Mouse (Mus musculus): ENCODE measurements at regions not wholly inside any gene's neighbourhood (a gene's known extent, or its start where the extent isn't known, plus 50 kb on each side); places are given as distances from the start of the nearest gene placed in this dataset.

DNA sequence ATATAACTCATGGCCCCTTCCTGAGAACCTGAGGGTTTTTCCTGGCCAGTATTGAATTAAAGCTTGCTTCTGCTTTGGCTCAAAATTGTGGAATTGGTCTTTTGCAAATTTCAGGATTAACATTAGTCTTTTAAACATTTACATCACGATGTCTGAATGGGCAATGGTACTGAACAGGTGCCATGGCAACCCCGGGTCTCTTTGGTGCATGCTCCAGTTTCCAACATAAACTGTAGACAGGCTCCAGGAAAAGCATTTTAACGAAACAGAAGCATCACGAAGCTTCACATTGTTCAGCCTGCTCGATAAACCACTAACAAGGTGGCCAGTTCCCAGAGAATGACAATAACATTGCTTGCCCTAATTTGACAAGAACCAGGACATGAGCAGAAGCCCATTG is 109.8 kb upstream of the Ccn2 start:
- Histone ChIP-seq H3K36me3 (replicated peaks in 1 of 2; ENCODE audit: control insufficient read depth in 1 of 2, insufficient read depth in 1 of 2, low read length in 1 of 2) (no peaks in the 10 kb centered on the region), H3K4me3 (replicated peaks in 1 of 3; ENCODE audit: low read depth in 2 of 3, low read length in 2 of 3, poor library complexity in 1 of 3) (no peak overlapping the region), H3K9me3 (replicated peaks; ENCODE audit: low read length) (no peaks in the 10 kb centered on the region), H3K9ac (ENCODE audit: insufficient read depth, low read depth) (no peak overlapping the region), H3K4me2 (ENCODE audit: insufficient read depth, low read depth, poor library complexity, severe bottlenecking) (no peak overlapping the region), H3K4me1 (ENCODE audit: control insufficient read depth in 1 of 2, insufficient read depth in 2 of 2) (no peaks in the 10 kb centered on the region), H3K27ac (ENCODE audit: insufficient read depth, low read depth) (no peak overlapping the region), H3K79me2 (replicated peaks; ENCODE audit: control insufficient read depth, extremely low read depth, insufficient read depth, poor library complexity, severe bottlenecking) (no peaks in the 10 kb centered on the region), H3K27me3 (replicated peaks) (no peaks in the 10 kb centered on the region)
- DNase-seq (ENCODE audit: extremely low read depth), result no peak
- TF ChIP-seq USF1 (IDR thresholded peaks at IDR 0.05; ENCODE audit: low read depth, low read length), result no peak
- no peak for TF ChIP-seq IRF4 (IDR thresholded peaks at IDR 0.05; ENCODE audit: low read depth, low read length)
- no peak for TF ChIP-seq CHD1 (IDR thresholded peaks at IDR 0.05; ENCODE audit: low read depth, low read length)
- no peak for TF ChIP-seq UBTF (IDR thresholded peaks at IDR 0.05; ENCODE audit: low read depth, low read length)
- TF ChIP-seq JUND (conservative IDR thresholded peaks at IDR 0.05; ENCODE audit: low read depth, low read length), result no peak
- no peak for TF ChIP-seq SMC3 (IDR thresholded peaks at IDR 0.05; ENCODE audit: low read depth, low read length)
- no peak for TF ChIP-seq POLR2A (IDR thresholded peaks at IDR 0.05; ENCODE audit: low read depth, low read length)
- TF ChIP-seq CTCF (conservative IDR thresholded peaks at IDR 0.05 in 1 of 2, IDR thresholded peaks at IDR 0.05 in 1 of 2; ENCODE audit: low read depth in 2 of 2, low read length in 2 of 2), result no peak
- no peak for TF ChIP-seq ZC3H11A (IDR thresholded peaks at IDR 0.05; ENCODE audit: low read depth, low read length)
- TF ChIP-seq MAZ (IDR thresholded peaks at IDR 0.05; ENCODE audit: low read depth, low read length), result no peak
- no peak for TF ChIP-seq MXI1 (IDR thresholded peaks at IDR 0.05; ENCODE audit: low read depth, low read length)
- TF ChIP-seq NELFE (IDR thresholded peaks at IDR 0.05; ENCODE audit: low read depth, low read length), result no peak
- no peak for TF ChIP-seq TCF12 (IDR thresholded peaks at IDR 0.05; ENCODE audit: low read depth, low read length)
- in situ Hi-C loops (cut with MboI; ENCODE audit: low pct_ligation_motif_present, low pct_unique_long_range_greater_than_20kb, low sequenced_read_pairs) (no loop called here), dilution Hi-C loops (cut with MboI; ENCODE audit: extremely low pct_ligation_motif_present, extremely low pct_unique_long_range_greater_than_20kb, low sequenced_read_pairs) (no loop called here)

DNA sequence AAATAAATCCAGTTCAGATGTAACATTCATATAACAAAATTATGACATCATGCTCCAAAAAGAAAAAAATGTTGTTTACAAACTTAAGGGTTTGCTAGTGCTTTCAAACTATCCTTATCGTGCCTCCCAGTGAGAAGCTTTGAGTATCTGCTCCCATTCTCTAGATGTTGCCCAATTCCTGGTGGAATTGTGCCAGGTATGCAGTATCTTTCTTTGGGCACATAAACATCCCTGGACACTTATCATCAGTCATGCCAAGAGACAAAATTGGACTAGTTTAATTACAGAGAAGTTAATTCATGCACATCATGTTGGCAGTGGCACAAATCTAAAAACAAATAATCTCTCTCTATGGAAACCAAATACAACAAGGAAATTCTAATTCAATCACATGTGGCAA is 109.0 kb upstream of the Ccn2 start:
- H3K4me3 ChIP-seq (replicated peaks in 1 of 3; ENCODE audit: low read depth in 2 of 3, low read length in 2 of 3, poor library complexity in 1 of 3), result no peak overlapping the region
- H3K79me2 ChIP-seq (replicated peaks; ENCODE audit: control insufficient read depth, extremely low read depth, insufficient read depth, poor library complexity, severe bottlenecking), result no peaks in the 10 kb centered on the region
- no peak overlapping the region for H3K9ac ChIP-seq (ENCODE audit: insufficient read depth, low read depth)
- no peaks in the 10 kb centered on the region for H3K27me3 ChIP-seq (replicated peaks)
- no peak for TF ChIP-seq MAZ (IDR thresholded peaks at IDR 0.05; ENCODE audit: low read depth, low read length)
- no peak for DNase-seq (ENCODE audit: extremely low read depth)
- dilution Hi-C loops (cut with MboI; ENCODE audit: extremely low pct_ligation_motif_present, extremely low pct_unique_long_range_greater_than_20kb, low sequenced_read_pairs), result no loop called here
- H3K27ac ChIP-seq (ENCODE audit: insufficient read depth, low read depth), result no peak overlapping the region
- no peak overlapping the region for H3K4me2 ChIP-seq (ENCODE audit: insufficient read depth, low read depth, poor library complexity, severe bottlenecking)
- H3K36me3 ChIP-seq (replicated peaks in 1 of 2; ENCODE audit: control insufficient read depth in 1 of 2, insufficient read depth in 1 of 2, low read length in 1 of 2), result no peaks in the 10 kb centered on the region
- H3K4me1 ChIP-seq (ENCODE audit: control insufficient read depth in 1 of 2, insufficient read depth in 2 of 2), result no peaks in the 10 kb centered on the region
- H3K9me3 ChIP-seq (replicated peaks; ENCODE audit: low read length), result no peaks in the 10 kb centered on the region
- in situ Hi-C loops (cut with MboI; ENCODE audit: low pct_ligation_motif_present, low pct_unique_long_range_greater_than_20kb, low sequenced_read_pairs), result no loop called here

DNA sequence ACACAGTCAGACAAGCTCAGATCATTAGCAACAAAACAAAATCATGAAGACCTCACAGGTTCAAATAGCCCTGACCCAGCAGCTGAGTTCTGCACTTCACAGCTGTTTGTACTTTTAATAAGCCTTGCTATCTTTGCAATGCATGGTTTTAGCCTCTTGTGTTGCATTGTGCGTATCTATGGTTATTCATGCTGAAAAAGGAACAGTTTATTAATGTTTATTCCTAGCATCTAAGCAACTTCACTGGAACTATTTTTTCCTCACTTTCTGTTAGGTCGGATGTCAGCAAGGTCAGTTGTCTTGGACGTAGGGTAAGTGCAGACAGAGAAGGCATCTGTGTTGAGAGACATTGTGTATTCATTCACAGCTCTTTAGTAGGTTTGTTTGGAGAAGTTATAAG is 107.3 kb upstream of the Ccn2 start:
- no peaks in the 10 kb centered on the region for H3K36me3 ChIP-seq (replicated peaks in 1 of 2; ENCODE audit: control insufficient read depth in 1 of 2, insufficient read depth in 1 of 2, low read length in 1 of 2)
- H3K4me1 ChIP-seq (ENCODE audit: control insufficient read depth in 1 of 2, insufficient read depth in 2 of 2), result no peaks in the 10 kb centered on the region
- no peaks in the 10 kb centered on the region for H3K27me3 ChIP-seq (replicated peaks)
- in situ Hi-C loops (cut with MboI; ENCODE audit: low pct_ligation_motif_present, low pct_unique_long_range_greater_than_20kb, low sequenced_read_pairs), result no loop called here
- no peaks in the 10 kb centered on the region for H3K9me3 ChIP-seq (replicated peaks; ENCODE audit: low read length)
- no peaks in the 10 kb centered on the region for H3K79me2 ChIP-seq (replicated peaks; ENCODE audit: control insufficient read depth, extremely low read depth, insufficient read depth, poor library complexity, severe bottlenecking)
- no peak overlapping the region for H3K4me2 ChIP-seq (ENCODE audit: insufficient read depth, low read depth, poor library complexity, severe bottlenecking)
- no peak overlapping the region for H3K27ac ChIP-seq (ENCODE audit: insufficient read depth, low read depth)
- DNase-seq (ENCODE audit: extremely low read depth), result no peak
- dilution Hi-C loops (cut with MboI; ENCODE audit: extremely low pct_ligation_motif_present, extremely low pct_unique_long_range_greater_than_20kb, low sequenced_read_pairs), result no loop called here
- H3K9ac ChIP-seq (ENCODE audit: insufficient read depth, low read depth), result no peak overlapping the region
- TF ChIP-seq CHD1 (IDR thresholded peaks at IDR 0.05; ENCODE audit: low read depth, low read length) (no peak), ZC3H11A (IDR thresholded peaks at IDR 0.05; ENCODE audit: low read depth, low read length) (no peak), EP300 (IDR thresholded peaks at IDR 0.05; ENCODE audit: low read length) (no peak), JUND (conservative IDR thresholded peaks at IDR 0.05; ENCODE audit: low read depth, low read length) (no peak), POLR2AphosphoS2 (IDR thresholded peaks at IDR 0.05; ENCODE audit: low read depth, low read length) (no peak), TBP (conservative IDR thresholded peaks at IDR 0.05; ENCODE audit: low read depth, low read length) (no peak), NRF1 (IDR thresholded peaks at IDR 0.05; ENCODE audit: low read depth, low read length) (no peak), RCOR1 (conservative IDR thresholded peaks at IDR 0.05; ENCODE audit: low read depth, low read length) (no peak)
- H3K4me3 ChIP-seq (replicated peaks in 1 of 3; ENCODE audit: low read depth in 2 of 3, low read length in 2 of 3, poor library complexity in 1 of 3), result no peak overlapping the region

Data from CH12.LX (cell line).